15 mouse cellular contexts compared by ENCODE assay signal in genomic region chr19:6421211-6421590, GRCm38 (mm10). TPM values are rescaled to one million over a fixed set of nuclear protein-coding genes. Genes with fewer than 3 reads are reported as not detected.
DNase-seq lines count a peak whose midpoint lies in the region; ATAC-seq and TF ChIP-seq lines count a peak whose summit lies in the region.
"Had no signal": no experiment of that assay in that cellular context is flagged by ENCODE, and none has a peak within 500 bp of the region (broad histone marks: within the 10 kb centered on the region; RNA-seq: fewer than 3 reads in every experiment).

No protein-coding gene starts in this region.

- WGBS in forebrain, embryonic 13.5 days, result 70% methylated on average over 9 of the region's 9 CpGs
- 76% methylated on average over 9 of the region's 9 CpGs for WGBS in forebrain, embryonic 11.5 days
- WGBS in midbrain, embryonic 13.5 days, result 77% methylated on average over 9 of the region's 9 CpGs
- 82% methylated on average over 9 of the region's 9 CpGs for WGBS in midbrain, embryonic 11.5 days
- 62% methylated on average over 9 of the region's 9 CpGs for WGBS in hindbrain, embryonic 14.5 days
- 23% methylated on average over 9 of the region's 9 CpGs for WGBS in olfactory bulb, adult 2 months

- H3K4me1 ChIP-seq in forebrain, embryonic 13.5 days, result peaks cover 90% of the 10 kb centered on the region
- peaks cover 21% of the 10 kb centered on the region for H3K4me1 ChIP-seq in forebrain, embryonic 11.5 days (replicated peaks; ENCODE audit: control insufficient read depth, insufficient read depth, low read length)
- H3K4me1 ChIP-seq in midbrain, embryonic 13.5 days (replicated peaks), result peaks cover 91% of the 10 kb centered on the region
- peaks cover 36% of the 10 kb centered on the region for H3K4me1 ChIP-seq in midbrain, embryonic 11.5 days (ENCODE audit: control insufficient read depth, insufficient read depth, low read length)
- H3K4me1 ChIP-seq in hindbrain, embryonic 14.5 days (replicated peaks; ENCODE audit: control insufficient read depth, insufficient read depth, low read length), result peaks cover 79% of the 10 kb centered on the region
- H3K4me1 ChIP-seq in olfactory bulb, adult 2 months (ENCODE audit: control insufficient read depth, insufficient read depth, low read length), result peaks cover 61% of the 10 kb centered on the region

- H3K4me3 ChIP-seq in forebrain, embryonic 13.5 days, result peak overlapping the region; percentile 67
- no peak overlapping the region for H3K4me3 ChIP-seq in forebrain, embryonic 11.5 days (ENCODE audit: low read depth, low read length)
- peak overlapping the region; percentile 69 for H3K4me3 ChIP-seq in midbrain, embryonic 13.5 days (replicated peaks)
- H3K4me3 ChIP-seq in midbrain, embryonic 11.5 days (ENCODE audit: low read depth, low read length), result no peak overlapping the region
- H3K4me3 ChIP-seq in hindbrain, embryonic 14.5 days (replicated peaks; ENCODE audit: low read length), result peak overlapping the region; percentile 47; the same call in 1 of the 2 replicates
- H3K4me3 ChIP-seq in olfactory bulb, adult 2 months (ENCODE audit: insufficient read depth, low read depth, low read length), result peak overlapping the region; percentile 85
- H3K4me3 ChIP-seq: limb, embryonic 10.5 days; liver, embryonic 15.5 days had no signal

- no peak for ATAC-seq in forebrain, embryonic 13.5 days
- ATAC-seq in forebrain, embryonic 11.5 days (replicated peaks; ENCODE audit: low FRiP score), result no peak
- ATAC-seq in midbrain, embryonic 13.5 days, result no peak
- ATAC-seq in midbrain, embryonic 11.5 days (ENCODE audit: low FRiP score), result no peak
- no peak for ATAC-seq in hindbrain, embryonic 14.5 days (ENCODE audit: low FRiP score)
- ATAC-seq: inflammation-experienced regulatory T-cells, adult 6 months had no signal

- H3K36me3 ChIP-seq in forebrain, embryonic 13.5 days (ENCODE audit: poor library complexity, severe bottlenecking), result no peaks in the 10 kb centered on the region
- H3K36me3 ChIP-seq in forebrain, embryonic 11.5 days (ENCODE audit: control insufficient read depth, insufficient read depth, low read length), result no peaks in the 10 kb centered on the region
- H3K36me3 ChIP-seq in midbrain, embryonic 13.5 days, result no peaks in the 10 kb centered on the region
- no peaks in the 10 kb centered on the region for H3K36me3 ChIP-seq in midbrain, embryonic 11.5 days (ENCODE audit: control insufficient read depth, insufficient read depth, low read length)
- no peaks in the 10 kb centered on the region for H3K36me3 ChIP-seq in hindbrain, embryonic 14.5 days (replicated peaks; ENCODE audit: control insufficient read depth, insufficient read depth)
- H3K36me3 ChIP-seq: limb, embryonic 10.5 days; liver, embryonic 15.5 days had no signal

- peak overlapping the region; percentile 80 for H3K4me2 ChIP-seq in forebrain, embryonic 13.5 days
- no peak overlapping the region for H3K4me2 ChIP-seq in forebrain, embryonic 11.5 days (ENCODE audit: low read depth, low read length, severe bottlenecking)
- H3K4me2 ChIP-seq in midbrain, embryonic 13.5 days (replicated peaks), result peak overlapping the region; percentile 68
- no peak overlapping the region for H3K4me2 ChIP-seq in midbrain, embryonic 11.5 days
- H3K4me2 ChIP-seq in hindbrain, embryonic 14.5 days (replicated peaks), result peak overlapping the region; percentile 71
- H3K4me2 ChIP-seq: liver, embryonic 15.5 days had no signal

- H3K27me3 ChIP-seq in forebrain, embryonic 13.5 days, result peaks cover 29% of the 10 kb centered on the region
- peaks cover 21% of the 10 kb centered on the region for H3K27me3 ChIP-seq in forebrain, embryonic 11.5 days (ENCODE audit: control insufficient read depth, insufficient read depth, low read length)
- H3K27me3 ChIP-seq in midbrain, embryonic 13.5 days, result peaks cover 9% of the 10 kb centered on the region; the same call in 1 of the 2 replicates
- H3K27me3 ChIP-seq in midbrain, embryonic 11.5 days (ENCODE audit: control insufficient read depth, insufficient read depth, low read length), result peaks cover 22% of the 10 kb centered on the region
- no peaks in the 10 kb centered on the region for H3K27me3 ChIP-seq in hindbrain, embryonic 14.5 days (ENCODE audit: control insufficient read depth, insufficient read depth, low read length)

- DNase-seq in forebrain, embryonic 11.5 days (ENCODE audit: low spot score), result no peak
- no peak for DNase-seq in midbrain, embryonic 11.5 days (ENCODE audit: low spot score, missing footprints)
- DNase-seq in hindbrain, embryonic 14.5 days (ENCODE audit: low spot score), result no peak
- DNase-seq in adrenal gland, postnatal 14 days, result no peak
- no peak for DNase-seq in gastrocnemius, adult 18-20 months (ENCODE audit: low spot score)
- DNase-seq: gastrocnemius, postnatal 14 days; kidney, postnatal 10 days had no signal

- no peak overlapping the region for H3K27ac ChIP-seq in forebrain, embryonic 13.5 days
- no peak overlapping the region for H3K27ac ChIP-seq in forebrain, embryonic 11.5 days (ENCODE audit: low read depth, low read length)
- no peak overlapping the region for H3K27ac ChIP-seq in midbrain, embryonic 13.5 days
- H3K27ac ChIP-seq in midbrain, embryonic 11.5 days (ENCODE audit: low read depth, low read length), result no peak overlapping the region
- no peak overlapping the region for H3K27ac ChIP-seq in hindbrain, embryonic 14.5 days
- peak overlapping the region; percentile 65 for H3K27ac ChIP-seq in olfactory bulb, adult 2 months (ENCODE audit: insufficient read depth, low read depth, low read length)
- H3K27ac ChIP-seq: limb, embryonic 10.5 days; liver, embryonic 15.5 days; macrophage; stomach, postnatal 0 days had no signal

- no peaks in the 10 kb centered on the region for H3K9me3 ChIP-seq in forebrain, embryonic 13.5 days (replicated peaks)
- no peaks in the 10 kb centered on the region for H3K9me3 ChIP-seq in forebrain, embryonic 11.5 days (ENCODE audit: control insufficient read depth, low read length)
- H3K9me3 ChIP-seq in midbrain, embryonic 13.5 days, result no peaks in the 10 kb centered on the region
- H3K9me3 ChIP-seq in midbrain, embryonic 11.5 days (ENCODE audit: control insufficient read depth, low read length), result no peaks in the 10 kb centered on the region
- no peaks in the 10 kb centered on the region for H3K9me3 ChIP-seq in hindbrain, embryonic 14.5 days (ENCODE audit: control insufficient read depth, low read length)
- H3K9me3 ChIP-seq: limb, embryonic 10.5 days; liver, embryonic 15.5 days had no signal

- peak overlapping the region; percentile 86 for H3K9ac ChIP-seq in forebrain, embryonic 13.5 days
- no peak overlapping the region for H3K9ac ChIP-seq in forebrain, embryonic 11.5 days (ENCODE audit: low read length)
- peak overlapping the region; percentile 88 for H3K9ac ChIP-seq in midbrain, embryonic 13.5 days (replicated peaks)
- no peak overlapping the region for H3K9ac ChIP-seq in midbrain, embryonic 11.5 days (ENCODE audit: low read length)
- peak overlapping the region; percentile 80; the same call in 1 of the 2 replicates for H3K9ac ChIP-seq in hindbrain, embryonic 14.5 days
- H3K9ac ChIP-seq: liver, embryonic 15.5 days had no signal

- no peak for TF ChIP-seq POLR2A in olfactory bulb, adult 2 months (IDR thresholded peaks at IDR 0.05; ENCODE audit: insufficient read depth, low read depth, low read length)

- TF ChIP-seq CTCF in olfactory bulb, adult 2 months (IDR thresholded peaks at IDR 0.05; ENCODE audit: insufficient read depth, low read depth, low read length), result no peak

RNA-seq across cellular contexts. Expression of gene Nrxn2, which starts 2.7 kb away (rescaled TPM):
- 16.9 and 18.1 TPM in 2 replicates for polyA plus RNA-seq in forebrain, embryonic 13.5 days (2015; fragmentation: Nextera tagmentation; extraction: Ambion mirVana)
- polyA plus RNA-seq in forebrain, embryonic 11.5 days (2014; fragmentation: Nextera tagmentation; extraction: Ambion mirVana), result 8.1 and 10.4 TPM in 2 replicates
- 20.7 and 24.3 TPM in 2 replicates for polyA plus RNA-seq in midbrain, embryonic 13.5 days (2015; fragmentation: Nextera tagmentation; extraction: Ambion mirVana)
- polyA plus RNA-seq in midbrain, embryonic 11.5 days (2014; fragmentation: Nextera tagmentation; extraction: Ambion mirVana), result 9.2 and 9.5 TPM in 2 replicates
- 60.6 and 66.4 TPM in 2 replicates for polyA plus RNA-seq in hindbrain, embryonic 14.5 days (2014; fragmentation: Nextera tagmentation; extraction: Ambion mirVana)
- 202 and 263 TPM in 2 replicates for polyA plus RNA-seq in olfactory bulb, adult 2 months (2012; ENCODE audit: insufficient read depth, insufficient read length, low replicate concordance, missing spikeins)
- 7.8 and 9.3 TPM in 2 replicates for total RNA-seq in adrenal gland, postnatal 14 days (2021)
- 1 to 10 TPM; 1.1 to 1.3 TPM for total RNA-seq in gastrocnemius, adult 18-20 months (2021)
- polyA plus RNA-seq: macrophage had no signal

RNA-seq across cellular contexts. Expression of gene Rasgrp2, which starts 22.1 kb away (rescaled TPM):
- 21.1 and 25.1 TPM in 2 replicates for polyA plus RNA-seq in forebrain, embryonic 13.5 days (2015; fragmentation: Nextera tagmentation; extraction: Ambion mirVana)
- 9.5 and 12.9 TPM in 2 replicates for polyA plus RNA-seq in forebrain, embryonic 11.5 days (2014; fragmentation: Nextera tagmentation; extraction: Ambion mirVana)
- polyA plus RNA-seq in midbrain, embryonic 13.5 days (2015; fragmentation: Nextera tagmentation; extraction: Ambion mirVana), result 28.5 and 29.6 TPM in 2 replicates
- 14.1 and 16.8 TPM in 2 replicates for polyA plus RNA-seq in midbrain, embryonic 11.5 days (2014; fragmentation: Nextera tagmentation; extraction: Ambion mirVana)
- 89.2 and 111 TPM in 2 replicates for polyA plus RNA-seq in hindbrain, embryonic 14.5 days (2014; fragmentation: Nextera tagmentation; extraction: Ambion mirVana)
- polyA plus RNA-seq in olfactory bulb, adult 2 months (2012; ENCODE audit: insufficient read depth, insufficient read length, low replicate concordance, missing spikeins), result 282 TPM in 1 of 2 replicates, not detected in the other
- total RNA-seq in adrenal gland, postnatal 14 days (2021), result 51.5 and 82.7 TPM in 2 replicates
- 10 to 100 TPM in 1 of 2 experiments, 1 to 10 TPM in 1; 8.3 to 18.2 TPM for total RNA-seq in gastrocnemius, adult 18-20 months (2021)

RNA-seq across cellular contexts. Expression of gene Pygm, which starts 37.0 kb away (rescaled TPM):
- polyA plus RNA-seq in forebrain, embryonic 13.5 days (2015; fragmentation: Nextera tagmentation; extraction: Ambion mirVana), result 2.0 and 2.1 TPM in 2 replicates
- 1.2 TPM in 2 replicates for polyA plus RNA-seq in forebrain, embryonic 11.5 days (2014; fragmentation: Nextera tagmentation; extraction: Ambion mirVana)
- 1.9 and 2.2 TPM in 2 replicates for polyA plus RNA-seq in midbrain, embryonic 13.5 days (2015; fragmentation: Nextera tagmentation; extraction: Ambion mirVana)
- 0.81 and 1.8 TPM in 2 replicates for polyA plus RNA-seq in midbrain, embryonic 11.5 days (2014; fragmentation: Nextera tagmentation; extraction: Ambion mirVana)
- polyA plus RNA-seq in hindbrain, embryonic 14.5 days (2014; fragmentation: Nextera tagmentation; extraction: Ambion mirVana), result 6.2 and 6.8 TPM in 2 replicates
- not detected in 2 replicates for polyA plus RNA-seq in olfactory bulb, adult 2 months (2012; ENCODE audit: insufficient read depth, insufficient read length, low replicate concordance, missing spikeins)
- 64.2 and 85.7 TPM in 2 replicates for total RNA-seq in adrenal gland, postnatal 14 days (2021)
- total RNA-seq in gastrocnemius, adult 18-20 months (2021), result 1,000 to 10,000 TPM; 7,185 to 8,344 TPM

RNA-seq across cellular contexts. Expression of gene Sf1, which starts 57.7 kb away (rescaled TPM):
- polyA plus RNA-seq in forebrain, embryonic 13.5 days (2015; fragmentation: Nextera tagmentation; extraction: Ambion mirVana), result 134 and 139 TPM in 2 replicates
- polyA plus RNA-seq in forebrain, embryonic 11.5 days (2014; fragmentation: Nextera tagmentation; extraction: Ambion mirVana), result 275 and 283 TPM in 2 replicates
- polyA plus RNA-seq in midbrain, embryonic 13.5 days (2015; fragmentation: Nextera tagmentation; extraction: Ambion mirVana), result 120 and 128 TPM in 2 replicates
- polyA plus RNA-seq in midbrain, embryonic 11.5 days (2014; fragmentation: Nextera tagmentation; extraction: Ambion mirVana), result 186 and 215 TPM in 2 replicates
- 103 and 112 TPM in 2 replicates for polyA plus RNA-seq in hindbrain, embryonic 14.5 days (2014; fragmentation: Nextera tagmentation; extraction: Ambion mirVana)
- 340 TPM in 1 of 2 replicates, not detected in the other for polyA plus RNA-seq in olfactory bulb, adult 2 months (2012; ENCODE audit: insufficient read depth, insufficient read length, low replicate concordance, missing spikeins)
- 210 and 223 TPM in 2 replicates for total RNA-seq in adrenal gland, postnatal 14 days (2021)
- 10 to 100 TPM; 76.2 to 89.8 TPM for total RNA-seq in gastrocnemius, adult 18-20 months (2021)

Comparison
In these comparisons a context has a peak if more than half of its experiments do, and no peak if none do; other contexts are left out.
1. H3K4me2 ChIP-seq: peak in forebrain, embryonic 13.5 days (single experiment), midbrain, embryonic 13.5 days (single experiment) and hindbrain, embryonic 14.5 days (single experiment); none in forebrain, embryonic 11.5 days (single experiment) and midbrain, embryonic 11.5 days (single experiment).
2. H3K4me3 ChIP-seq: peak in forebrain, embryonic 13.5 days (single experiment), midbrain, embryonic 13.5 days (single experiment), hindbrain, embryonic 14.5 days (single experiment) and olfactory bulb, adult 2 months (single experiment); none in forebrain, embryonic 11.5 days (single experiment) and midbrain, embryonic 11.5 days (single experiment).
3. H3K9ac ChIP-seq: peak in forebrain, embryonic 13.5 days (single experiment), midbrain, embryonic 13.5 days (single experiment) and hindbrain, embryonic 14.5 days (single experiment); none in forebrain, embryonic 11.5 days (single experiment) and midbrain, embryonic 11.5 days (single experiment).